Mouse (Mus musculus): Measurements from ENCODE around the gene Kctd20.

Kctd20 gene

DNA sequence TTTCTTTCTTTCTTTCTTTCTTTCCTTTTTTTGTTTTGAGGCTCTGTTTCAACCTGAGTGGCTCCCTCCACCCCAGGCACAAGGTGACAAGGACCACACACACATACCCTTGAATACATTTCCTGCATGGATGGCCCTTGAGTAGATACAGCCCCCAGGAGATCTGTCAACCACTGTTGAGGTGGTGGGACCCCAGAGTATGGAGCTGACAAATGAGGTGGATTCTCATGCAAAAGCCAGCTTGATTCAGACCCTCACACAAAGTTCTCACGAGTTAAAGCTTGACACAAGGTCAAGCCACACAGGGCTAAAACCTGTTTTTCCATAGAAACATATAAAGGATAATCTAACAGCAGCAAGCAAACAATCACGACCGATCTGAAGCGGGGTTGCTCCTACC is 19.5 kb upstream of the Kctd20 start:
- DNase-seq (ENCODE audit: low spot score in 2 of 2), result no peak

DNA sequence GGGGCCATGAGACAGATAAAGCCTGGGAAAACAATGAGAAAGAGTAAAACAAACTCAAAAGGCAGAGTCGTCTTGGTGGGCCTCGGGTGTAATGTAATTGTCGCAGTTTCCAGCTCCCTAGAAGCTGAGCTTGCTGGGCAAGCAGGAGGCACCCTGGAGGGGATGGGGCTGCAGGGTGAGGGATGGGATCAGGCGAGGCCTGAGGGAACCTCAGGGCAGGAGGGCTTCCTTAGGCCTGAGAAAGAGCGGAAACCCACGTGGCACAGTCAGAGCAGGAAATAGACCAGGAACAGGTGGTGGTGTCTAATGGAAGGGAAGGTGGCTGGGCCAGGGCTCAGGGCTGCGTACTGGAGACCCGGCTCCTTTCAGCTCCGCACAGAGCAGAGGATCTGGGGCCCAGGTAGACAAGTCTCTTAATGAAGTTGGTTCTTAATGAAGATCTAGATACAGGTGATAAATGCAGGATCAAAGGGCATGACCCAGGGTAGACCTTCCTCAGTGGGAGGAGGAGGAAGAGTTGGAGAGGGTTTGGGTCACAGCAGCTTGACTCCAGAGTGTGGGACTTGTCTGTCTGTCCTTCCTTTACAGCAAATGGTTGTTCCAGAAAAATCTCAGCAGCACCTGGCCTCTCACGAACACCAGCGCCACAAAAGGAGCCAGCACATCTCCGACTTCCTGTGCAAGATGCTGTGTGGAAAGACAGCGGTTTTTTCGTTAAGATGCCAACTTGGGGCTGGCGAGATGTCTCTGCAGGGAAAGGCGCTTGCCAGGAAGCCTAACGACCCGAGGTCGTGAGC is 17.4 kb upstream of the Kctd20 start:
- no peak for DNase-seq (ENCODE audit: low spot score in 2 of 2)

DNA sequence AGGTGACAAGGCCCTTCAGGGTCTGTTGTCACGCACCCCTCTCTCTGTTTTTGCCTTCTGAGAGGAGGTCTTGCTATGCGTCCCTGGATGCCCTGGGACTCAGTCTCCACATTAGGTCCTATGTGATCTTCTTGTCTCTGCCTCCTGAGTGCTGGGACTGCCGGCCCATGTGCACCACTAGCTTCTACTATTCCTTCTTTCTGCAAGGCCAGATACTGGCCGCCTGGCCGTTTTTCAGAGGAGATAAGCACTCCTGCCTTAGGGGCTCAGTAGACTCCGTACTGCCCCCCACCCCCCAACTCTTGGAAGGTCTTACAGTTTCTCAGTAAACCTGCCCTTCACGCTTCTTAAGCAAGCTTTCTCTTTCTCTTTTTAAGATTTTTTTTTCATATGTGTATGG is 15.6 kb upstream of the Kctd20 start:
- DNase-seq (ENCODE audit: low spot score in 2 of 2), result no peak

DNA sequence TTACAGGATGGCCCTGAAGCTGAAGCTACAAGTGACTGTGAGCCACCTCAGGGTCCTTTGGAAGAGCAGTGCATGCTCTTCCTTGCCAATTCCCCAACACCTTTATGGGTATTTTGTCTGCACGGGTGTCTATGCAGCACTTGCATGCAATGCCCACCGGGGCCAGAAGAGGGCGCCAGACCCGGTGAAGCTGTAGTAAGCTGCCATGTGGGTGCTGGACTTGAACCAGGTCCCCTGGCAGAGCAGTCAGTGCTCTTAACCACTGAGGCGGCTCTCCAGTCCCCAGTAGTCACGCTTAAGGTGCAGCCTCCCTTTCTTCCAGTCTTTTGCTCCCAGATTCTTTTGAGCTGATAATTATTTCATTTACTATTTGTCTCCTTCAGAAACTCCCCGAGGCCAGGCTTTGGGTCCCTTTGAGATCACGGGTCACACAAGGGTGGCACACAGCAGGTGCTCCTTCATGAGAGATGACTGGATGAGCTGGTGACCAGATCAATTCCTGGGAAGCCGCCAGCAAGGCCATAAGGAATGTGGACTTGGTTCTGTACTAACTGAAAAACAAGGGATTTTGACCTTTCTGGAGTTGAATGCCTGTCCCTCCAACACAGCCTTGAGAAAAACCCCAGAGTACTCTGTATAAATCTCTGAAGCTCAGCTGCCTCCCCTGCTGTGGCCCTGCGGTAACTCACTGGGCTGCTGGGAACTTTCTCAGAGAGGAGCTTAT is 15.0 kb upstream of the Kctd20 start:
- peak in 1 of 2 experiments; percentile 60 for DNase-seq (ENCODE audit: low spot score in 2 of 2)

DNA sequence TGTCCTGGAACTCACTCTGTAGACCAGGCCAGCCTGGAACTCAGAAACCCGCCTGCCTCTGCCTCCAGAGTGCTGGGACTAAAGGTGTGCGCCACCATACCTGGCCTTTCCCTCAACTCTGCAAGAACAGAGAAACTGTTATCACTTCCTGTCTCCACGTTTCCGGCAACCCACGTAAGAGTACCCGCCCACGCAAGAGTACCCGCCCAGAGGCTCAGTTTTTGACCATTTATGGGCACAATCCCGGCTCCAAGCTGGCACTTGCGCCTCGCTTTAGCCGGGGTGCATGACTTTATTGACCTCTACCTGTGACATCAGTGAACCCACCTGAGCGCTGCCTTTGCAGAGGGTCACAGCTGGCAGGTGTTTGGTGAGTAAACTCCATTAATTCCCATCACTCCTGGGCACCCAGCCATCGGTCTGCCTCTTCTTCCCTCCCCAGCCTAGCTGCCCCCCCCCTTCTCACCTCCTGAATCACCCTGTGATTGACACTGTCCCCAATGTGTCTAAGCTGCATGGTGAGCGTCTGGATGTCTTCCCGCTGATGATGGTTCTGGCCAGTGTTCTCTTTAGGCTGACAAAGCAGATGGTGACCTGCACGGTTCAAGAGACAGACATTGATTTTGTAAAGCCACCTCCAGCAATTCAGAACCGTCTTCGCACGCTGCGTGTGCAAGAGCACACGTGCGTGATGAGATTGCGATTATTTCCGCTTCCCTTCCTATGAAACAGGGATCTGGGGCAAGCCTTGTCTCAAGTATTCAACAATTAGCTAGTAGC is 10.8 kb upstream of the Kctd20 start:
- peak in 1 of 2 experiments; percentile 10 for DNase-seq (ENCODE audit: low spot score in 2 of 2)

DNA sequence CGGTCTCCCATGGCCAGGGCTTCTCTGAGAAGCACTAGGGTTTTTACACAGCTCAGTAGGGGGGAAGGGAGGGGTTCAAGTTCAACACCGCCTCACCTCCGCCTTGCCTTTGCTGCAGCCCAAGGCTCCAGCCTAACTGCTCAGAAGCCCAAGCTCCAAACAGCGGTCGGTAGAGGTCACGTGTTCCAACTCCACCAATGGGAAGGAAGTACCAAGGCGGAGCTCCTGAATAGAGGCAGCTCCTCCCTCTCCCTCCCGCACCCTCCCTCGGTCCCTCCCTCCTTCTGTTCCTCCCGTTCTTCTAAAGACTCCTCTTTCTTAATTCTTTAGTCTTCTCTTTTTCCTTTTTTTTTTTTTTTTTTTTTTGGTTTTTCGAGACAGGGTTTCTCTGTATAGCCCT is 9.6 kb upstream of the Kctd20 start:
- DNase-seq (ENCODE audit: low spot score in 2 of 2), result no peak

DNA sequence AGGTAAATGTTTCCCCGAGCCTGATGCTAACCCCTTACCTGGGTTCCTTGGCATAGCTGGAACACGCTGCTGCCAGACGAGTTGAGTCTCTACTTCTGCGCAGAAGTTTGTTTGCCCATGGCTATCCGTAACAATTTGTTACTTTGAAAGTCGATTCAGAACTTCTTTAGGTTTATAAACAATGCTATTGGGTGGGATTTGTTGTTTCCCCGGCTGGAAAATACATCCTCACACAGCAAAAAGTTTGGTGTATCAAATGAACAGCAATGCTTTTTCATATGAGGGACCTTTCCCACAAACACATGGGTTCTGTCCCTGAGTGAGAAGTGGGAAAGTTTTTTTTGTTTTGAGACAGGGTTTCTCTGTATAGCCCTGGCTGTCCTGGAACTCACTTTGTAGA is 8.0 kb upstream of the Kctd20 start, which contains the start of gene Pxt1:
TSS of gene Pxt1 (minus strand) at position 101 of the 400 bp plus-strand sequence.
- no peak for DNase-seq (ENCODE audit: low spot score in 2 of 2)

DNA sequence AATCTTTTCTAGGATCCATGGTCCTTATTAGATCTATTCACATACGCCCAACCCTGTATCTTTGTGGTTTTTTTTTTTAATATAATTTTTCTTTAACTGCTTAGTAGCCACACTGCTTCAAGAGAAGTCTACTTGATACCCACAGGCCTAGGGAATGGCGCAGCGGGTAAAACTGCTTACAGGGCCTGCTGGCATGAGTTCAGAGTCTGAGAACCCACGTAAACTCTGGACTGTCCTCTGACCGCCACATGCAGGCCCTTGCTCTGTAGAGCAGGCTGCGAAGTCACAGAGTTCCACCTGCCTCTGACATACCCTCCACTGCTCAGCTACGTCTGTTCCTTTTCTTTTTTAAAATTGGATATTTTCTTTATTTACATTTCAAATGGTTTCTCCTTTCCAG is 7.3 kb upstream of the Kctd20 start:
- no peak for DNase-seq (ENCODE audit: low spot score in 2 of 2)

DNA sequence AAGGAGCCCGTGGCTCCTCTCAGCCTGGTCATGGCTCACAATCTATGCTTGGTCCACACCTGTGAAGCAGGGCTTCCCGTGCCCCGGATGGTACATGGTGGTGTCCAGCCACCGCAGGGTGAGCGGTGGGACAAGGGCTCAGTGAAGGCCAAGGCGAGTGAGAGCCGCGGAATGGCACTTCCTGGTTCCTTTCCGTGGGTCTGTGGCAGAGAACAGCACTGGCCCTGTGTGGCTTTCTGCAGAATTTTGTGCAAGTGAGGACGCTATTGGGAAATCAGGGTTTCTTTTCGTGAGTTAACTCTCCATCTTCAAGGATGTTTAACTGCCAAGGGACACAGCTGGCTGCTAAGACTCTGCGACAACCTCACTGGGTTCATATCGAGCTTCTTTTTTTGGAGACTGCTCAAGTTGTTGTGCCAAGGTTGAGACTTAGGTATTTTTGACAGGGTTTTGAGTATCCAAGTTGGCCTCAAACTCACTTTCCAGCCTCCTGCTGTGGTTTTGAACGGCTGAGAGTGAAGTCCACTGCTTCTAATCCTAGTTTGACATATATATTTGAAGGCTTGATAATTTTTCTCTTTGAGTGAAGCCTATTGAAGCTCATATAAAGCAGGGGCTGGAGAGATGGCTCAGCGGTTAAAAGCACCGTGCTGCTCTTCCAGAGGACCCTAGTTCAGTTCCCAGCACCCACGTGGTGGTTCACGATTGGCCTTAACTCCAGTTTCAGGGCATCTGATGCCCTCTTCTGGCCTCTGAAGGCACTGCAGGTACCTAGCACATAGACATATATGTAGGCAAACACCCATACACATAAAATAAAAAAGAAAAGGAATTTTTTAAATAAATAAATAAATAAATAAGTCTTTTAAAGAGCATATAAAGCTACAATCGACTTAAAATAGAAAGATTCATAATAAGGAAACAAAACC is 4.5 kb upstream of the Kctd20 start:
- DNase-seq (ENCODE audit: low spot score in 2 of 2), result no peak

DNA sequence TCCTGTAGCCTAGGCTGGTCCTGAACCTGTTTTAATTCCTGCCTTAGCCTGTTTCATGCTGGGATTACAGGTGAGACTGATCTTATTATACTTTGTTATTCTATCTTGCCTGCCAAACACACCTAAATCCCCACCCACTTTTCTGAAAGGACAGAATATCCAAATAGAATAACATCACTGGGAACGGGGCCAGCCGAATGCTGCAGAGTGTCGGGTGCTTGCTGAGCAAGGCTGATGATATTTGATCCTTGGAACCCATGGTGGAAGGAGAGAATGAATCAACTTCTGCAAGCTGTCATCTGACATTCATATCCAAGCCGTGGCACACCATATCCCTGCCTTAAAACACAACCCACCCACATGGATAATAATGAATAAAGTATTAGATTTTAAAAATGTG is 3.1 kb upstream of the Kctd20 start:
- DNase-seq (ENCODE audit: low spot score in 2 of 2), result no peak

DNA sequence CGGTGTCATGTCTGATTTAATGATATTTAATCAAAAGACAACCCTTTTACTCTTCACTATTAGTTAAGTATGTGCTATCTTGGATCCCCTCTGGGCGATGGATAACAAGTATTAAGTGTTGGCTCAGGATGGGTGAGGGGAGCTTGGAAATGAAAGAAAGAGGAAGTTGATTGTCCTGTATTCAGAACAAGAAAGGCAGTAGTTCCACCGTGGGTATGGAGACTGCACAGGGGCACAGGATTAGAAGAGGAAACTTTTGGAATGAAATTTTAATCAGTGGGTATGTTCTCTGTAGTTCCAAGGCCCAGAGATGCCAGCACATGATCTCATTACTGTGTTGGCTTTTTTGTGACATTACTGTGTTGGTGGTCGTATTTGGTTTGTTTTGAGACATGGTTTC is 999 bp upstream of the Kctd20 start:
- DNase-seq (ENCODE audit: low spot score in 2 of 2), result no peak

DNA sequence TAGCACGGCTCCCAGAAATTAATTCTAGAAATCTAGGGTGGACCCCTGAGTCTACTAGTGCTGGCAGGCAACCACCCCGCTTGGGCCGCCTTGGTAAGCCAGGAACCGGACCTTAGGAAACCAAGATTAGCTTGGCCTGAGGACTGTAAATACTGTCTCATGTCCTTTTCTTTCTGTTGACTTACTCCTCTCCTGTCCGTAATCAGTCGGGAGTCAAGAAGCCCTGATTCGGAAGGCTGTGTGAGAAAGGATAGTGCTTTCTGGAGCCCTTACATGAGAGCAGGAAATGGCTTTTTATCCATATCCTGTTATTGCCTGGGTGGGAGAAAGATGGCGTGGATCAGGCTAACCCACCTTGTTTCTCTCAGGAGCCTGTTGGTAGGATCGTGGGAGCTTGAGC is 1.5 kb downstream of the Kctd20 start:
- DNase-seq (ENCODE audit: low spot score in 2 of 2), result no peak

DNA sequence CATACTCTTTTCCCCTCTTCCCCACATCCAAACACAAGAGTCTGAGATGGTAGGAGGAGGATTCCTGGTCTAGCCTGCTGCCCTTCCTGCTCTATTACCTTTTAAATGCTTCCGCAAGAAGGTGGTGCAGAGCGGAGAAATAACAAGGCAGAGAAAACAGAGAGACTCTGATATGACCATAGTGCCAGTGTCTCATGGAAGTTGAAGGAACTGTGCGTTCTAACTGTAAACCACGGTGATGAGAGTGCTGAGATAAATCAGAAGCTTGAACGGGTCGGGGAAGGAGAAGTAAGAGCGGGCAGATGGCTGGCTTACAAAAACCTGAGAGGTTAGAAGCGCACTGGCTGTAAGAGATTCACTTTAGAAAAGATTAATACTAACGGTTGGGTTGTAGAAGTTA is 2.7 kb downstream of the Kctd20 start:
- no peak for DNase-seq (ENCODE audit: low spot score in 2 of 2)

DNA sequence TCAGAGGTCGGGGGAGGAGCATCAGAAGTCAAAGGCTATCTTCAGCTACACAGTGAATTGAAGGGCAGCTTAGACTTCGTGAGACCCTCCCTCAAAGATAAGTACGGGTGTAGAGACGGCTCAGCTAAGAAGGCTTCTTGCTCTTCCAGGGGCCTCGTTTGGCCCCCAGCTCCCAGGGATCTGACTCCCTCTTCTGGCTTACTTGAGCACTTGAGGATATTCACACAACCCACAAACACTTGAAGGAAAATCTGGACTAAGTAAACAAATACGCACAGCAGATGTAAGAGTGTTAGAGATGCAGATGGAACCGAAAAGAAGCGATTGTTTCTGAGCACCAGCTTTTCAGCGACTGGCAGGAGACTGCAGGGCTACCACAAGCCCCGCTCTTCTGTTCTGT is 8.8 kb downstream of the Kctd20 start:
- no peak for DNase-seq (ENCODE audit: low spot score in 2 of 2)

DNA sequence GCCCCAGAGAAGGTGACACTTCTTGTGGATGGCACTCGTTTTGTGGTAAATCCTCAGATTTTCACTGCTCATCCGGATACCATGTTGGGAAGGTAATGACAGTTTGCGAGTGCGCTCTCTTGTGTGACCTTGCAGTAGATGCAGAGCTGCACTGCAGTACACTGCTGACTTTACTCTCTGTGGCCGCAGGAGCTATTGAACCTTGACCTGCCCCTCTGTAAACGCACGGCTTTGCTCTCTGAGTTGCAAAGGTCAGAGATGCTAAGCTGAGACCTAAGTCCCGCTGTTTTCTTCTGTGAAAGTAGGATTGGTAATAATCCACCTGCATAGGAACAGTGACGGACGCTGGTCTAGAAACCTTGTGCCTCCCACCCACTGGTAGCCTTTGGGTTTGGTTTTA is 9.8 kb downstream of the Kctd20 start:
- no peak for DNase-seq (ENCODE audit: low spot score in 2 of 2)

DNA sequence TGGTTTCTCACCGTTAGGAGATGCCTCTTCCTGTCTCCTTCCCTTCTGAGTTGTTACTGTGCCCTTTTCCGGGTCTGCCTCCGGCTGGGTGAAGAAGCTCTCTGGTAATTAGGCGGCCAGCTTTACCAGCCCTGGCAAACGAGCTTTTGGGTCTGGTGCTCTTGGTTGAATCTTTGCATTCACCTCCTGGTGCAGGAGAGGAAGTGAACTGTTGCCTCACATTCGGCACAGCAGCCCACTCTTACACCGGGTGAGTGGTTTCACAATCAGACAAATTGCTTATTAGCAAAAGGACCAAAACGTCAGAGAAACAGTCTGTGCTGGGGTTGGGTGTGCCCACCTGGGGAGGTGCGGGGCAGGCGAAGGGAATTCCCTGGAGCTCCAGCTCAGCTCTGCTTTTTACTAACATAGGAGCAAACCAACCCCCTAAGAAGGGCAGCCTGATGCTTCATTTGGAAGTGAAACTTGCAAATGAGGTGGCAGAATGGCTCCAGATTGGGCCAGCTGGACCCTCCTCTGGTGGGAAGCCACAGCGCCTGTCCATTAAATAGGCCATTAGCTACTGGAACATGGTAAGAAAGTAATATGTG is 15.4 kb downstream of the Kctd20 start:
- DNase-seq (ENCODE audit: low spot score in 2 of 2), result no peak

DNA sequence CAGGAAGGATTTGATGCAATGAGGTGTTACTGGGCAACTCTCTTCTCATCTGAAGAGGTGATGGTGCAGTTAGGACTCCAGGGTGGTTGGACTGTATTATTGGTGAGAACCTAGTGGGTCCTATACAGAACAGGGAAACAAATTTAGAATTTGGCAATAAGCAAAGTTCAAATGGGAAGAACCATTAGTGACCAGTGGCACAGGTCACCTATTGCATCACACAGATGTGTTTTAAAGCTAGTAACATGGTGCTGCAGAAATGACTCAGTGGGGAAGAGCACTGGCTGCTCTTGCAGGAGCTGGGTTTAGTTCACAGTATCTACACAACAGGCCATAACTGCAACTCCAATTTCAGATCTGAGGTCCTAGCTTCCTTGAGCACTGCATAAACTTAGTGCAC is 18.4 kb downstream of the Kctd20 start:
- no peak for DNase-seq (ENCODE audit: low spot score in 2 of 2)

DNA sequence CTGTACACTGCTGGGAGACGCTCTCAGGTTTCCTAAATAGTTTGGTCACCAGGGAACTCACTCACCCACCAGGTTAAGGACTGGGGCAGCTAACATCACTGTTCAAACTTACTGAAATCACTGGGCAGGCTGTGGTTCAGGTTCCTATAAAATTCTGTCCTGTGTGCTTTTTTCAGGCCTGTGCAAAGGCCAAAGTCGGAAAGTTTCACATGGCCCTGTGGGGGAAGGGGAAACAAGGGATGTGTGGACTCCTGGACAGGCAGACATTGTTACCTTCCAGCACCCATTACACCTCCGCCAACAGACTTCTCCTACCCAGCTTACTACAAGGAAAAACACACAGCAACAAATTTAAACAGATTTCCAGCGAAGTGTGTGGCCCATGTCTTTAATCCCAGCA is 27.3 kb downstream of the Kctd20 start:
- DNase-seq (ENCODE audit: low spot score in 2 of 2), result no peak

DNA sequence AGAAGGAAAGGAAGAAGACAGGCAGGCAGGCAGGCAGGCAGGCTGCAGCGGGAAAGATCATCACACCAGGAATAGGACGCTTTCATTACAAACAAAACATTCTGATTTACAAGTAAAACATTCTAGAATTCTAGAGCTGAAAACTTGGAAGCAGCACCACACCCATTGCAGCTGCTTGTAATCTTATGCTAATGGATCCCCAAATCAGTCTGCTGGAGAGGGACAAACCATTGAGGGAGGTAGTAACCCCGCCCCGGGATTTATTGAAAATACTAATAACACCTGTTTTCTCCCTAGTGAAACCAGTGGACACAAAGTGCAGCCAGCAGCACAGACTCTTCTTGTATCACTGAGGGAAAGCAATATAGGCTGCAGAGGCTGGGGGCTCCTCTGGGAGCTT is 29.3 kb downstream of the Kctd20 start:
- DNase-seq (ENCODE audit: low spot score in 2 of 2), result no peak

DNA sequence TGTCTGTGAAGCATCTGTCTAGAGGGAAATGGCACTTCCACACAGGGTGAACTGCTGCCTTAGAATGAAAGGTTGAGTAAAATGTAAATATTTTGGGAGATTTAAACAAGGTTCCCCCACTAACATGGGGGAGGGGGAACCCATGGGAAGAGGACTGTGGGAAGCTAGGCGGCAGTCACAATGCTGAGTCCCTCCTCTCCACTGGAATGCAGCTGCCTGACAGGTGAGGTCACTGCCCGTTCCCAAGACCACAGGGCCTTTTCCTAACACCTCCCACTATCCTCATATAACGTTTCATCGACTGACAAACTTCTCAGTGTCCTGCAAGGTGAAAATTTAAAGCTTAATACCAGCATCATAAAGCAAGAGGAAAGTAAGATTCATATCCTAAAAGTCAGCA is 30.8 kb downstream of the Kctd20 start:
- DNase-seq (ENCODE audit: low spot score in 2 of 2), result no peak
